Mouse (Mus musculus) forebrain, embryonic 16.5 days (tissue): Measurements from ENCODE around the gene Bsg. TPM values are rescaled to one million over a fixed set of nuclear protein-coding genes. Genes with fewer than 3 reads are reported as not detected.

ENCODE experiments used
- ATAC-seq: fragments of 200-750 bp; cut with Nextera tagmentation; 2 replicates; pipeline ENCODE4 v1.8.0; 2017; ENCODE audit warnings: mild to moderate bottlenecking, moderate library complexity
- H3K27ac ChIP-seq: fragments of 300-500 bp; sonication (generic); 2 replicates; pipeline ENCODE4 v1.5.1; 2014; ENCODE audit warnings: low read length, control low read depth
- H3K27me3 ChIP-seq: fragments of 300-500 bp; sonication (generic); replicated peaks from 2 replicates; pipeline ENCODE4 v1.6.1; 2014; ENCODE audit warnings: low read length; ENCODE audit not compliant: control insufficient read depth, insufficient read depth
- H3K36me3 ChIP-seq: fragments of 300-500 bp; sonication (generic); 2 replicates; pipeline ENCODE4 v1.6.1; 2014; ENCODE audit not compliant: control insufficient read depth, insufficient read depth
- H3K4me1 ChIP-seq: fragments of 300-500 bp; sonication (generic); replicated peaks from 2 replicates; pipeline ENCODE4 v1.6.1; 2014; ENCODE audit warnings: low read length; ENCODE audit not compliant: control insufficient read depth, insufficient read depth
- H3K4me2 ChIP-seq: fragments of 300-500 bp; sonication (generic); 2 replicates; pipeline ENCODE4 v1.6.1; 2014; ENCODE audit warnings: mild to moderate bottlenecking, low read length, control low read depth
- H3K4me3 ChIP-seq: fragments of 300-500 bp; sonication (generic); replicated peaks from 2 replicates; pipeline ENCODE4 v1.5.1; 2014; ENCODE audit warnings: mild to moderate bottlenecking, low read length, control low read depth
- H3K9ac ChIP-seq: fragments of 300-500 bp; sonication (generic); replicated peaks from 2 replicates; pipeline ENCODE4 v1.6.1; 2014; ENCODE audit warnings: low read depth, low read length, control low read depth
- H3K9me3 ChIP-seq: fragments of 300-500 bp; sonication (generic); 2 replicates; pipeline ENCODE4 v1.6.1; 2016; ENCODE audit warnings: low read length; ENCODE audit not compliant: control insufficient read depth
- WGBS: fragments of 180-500 bp; shearing (Covaris S2); extraction: QIAGEN DNeasy Blood & Tissue Kit; methylation state at CpG from one replicate; pipeline ENCODE4 v1.1.7; 2014; 5-methylcytosine and 5-hydroxymethylcytosine counted together
- polyA plus RNA-seq: library from polyadenylated mRNA; unstranded; fragments of >200 nt; fragmentation: Nextera tagmentation; extraction: Ambion mirVana; gene quantifications from 2 replicates; pipeline ENCODE4 v1.2.1, GENCODE M21; 2015

Gene Bsg
- polyA plus RNA-seq: 726 and 729 TPM in 2 replicates

DNA sequence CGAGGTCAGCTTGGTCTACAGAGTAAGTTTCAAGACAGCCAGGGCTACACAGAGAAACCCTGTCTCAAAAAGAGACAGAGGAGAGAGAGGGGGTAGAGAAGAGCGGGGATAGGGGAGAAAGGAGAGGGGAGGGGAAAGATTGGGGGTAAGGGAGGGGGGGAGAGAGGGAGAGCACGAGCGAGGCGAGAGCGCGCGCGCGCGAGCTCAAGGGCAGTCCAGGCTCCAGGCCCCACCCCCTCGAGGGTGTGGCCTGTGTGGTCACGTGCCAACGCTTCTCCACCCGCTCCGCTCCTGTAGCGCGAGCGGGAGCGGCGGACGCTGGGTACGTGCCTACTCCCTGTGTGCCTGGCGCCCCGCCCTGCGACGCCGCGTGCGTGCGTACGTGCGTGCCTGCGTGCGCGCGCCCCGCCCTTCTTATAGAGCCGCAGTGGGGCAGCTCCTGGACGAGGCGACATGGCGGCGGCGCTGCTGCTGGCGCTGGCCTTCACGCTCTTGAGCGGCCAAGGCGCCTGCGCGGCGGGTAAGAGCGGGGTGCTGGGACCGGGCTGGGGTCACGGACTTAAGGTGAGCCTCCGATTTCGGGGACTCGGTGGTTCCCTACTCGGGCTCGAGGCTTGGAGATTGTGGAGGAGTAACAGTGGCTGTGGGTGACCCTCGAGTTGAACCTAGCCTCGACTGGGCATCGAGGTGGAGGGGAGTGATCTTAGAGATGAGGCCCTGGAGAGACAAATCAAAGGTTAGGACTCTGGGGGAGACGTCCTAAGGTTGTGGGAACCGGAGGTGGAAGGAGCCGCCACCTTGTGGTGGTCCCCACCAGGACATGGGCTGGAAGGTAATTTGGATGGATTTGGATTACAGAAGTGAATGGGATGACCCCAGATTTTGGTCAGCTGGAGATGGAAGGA, at the start of gene Bsg:
Gene Bsg, plus strand, starts transcription at position 427 of the 905 bp plus-strand sequence.
- Histone ChIP-seq H3K4me1 (peaks cover 29% of the 10 kb centered on the region), H3K27ac (peak within 1 kb of the TSS; percentile 58), H3K9ac (peak within 1 kb of the TSS; percentile 76), H3K9me3 (no peaks in the 10 kb centered on the region), H3K4me2 (peak within 1 kb of the TSS; percentile 67), H3K36me3 (no peaks in the 10 kb centered on the region), H3K4me3 (peak within 1 kb of the TSS; percentile 59), H3K27me3 (no peaks in the 10 kb centered on the region)
- under 1% methylated on average over 54 of the region's 65 CpGs for WGBS
- ATAC-seq: peak; percentile 95

DNA sequence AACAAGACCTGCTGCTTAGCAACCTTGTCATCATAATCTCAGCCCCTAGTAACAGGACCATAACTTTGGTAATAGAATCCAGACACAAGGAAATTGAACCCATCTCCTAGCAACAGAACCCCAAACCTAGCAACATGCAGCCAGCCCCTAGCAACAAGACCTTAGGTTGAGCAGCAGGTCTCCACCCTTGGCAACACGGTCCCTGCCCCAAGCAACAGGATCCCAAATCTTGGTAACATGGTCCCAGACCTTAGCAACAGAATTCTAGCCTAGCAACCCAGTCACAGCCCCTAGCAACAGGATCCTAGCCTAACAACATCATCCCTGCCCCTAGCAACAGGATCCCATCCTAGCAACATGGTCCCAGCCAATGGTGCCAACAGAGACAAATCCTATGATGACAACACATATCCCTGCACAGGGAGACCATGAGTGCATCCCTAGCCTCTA, 49.3 kb upstream of the Bsg start:
- Histone ChIP-seq H3K4me1 (peaks cover 6% of the 10 kb centered on the region; the same call in 1 of the 2 replicates), H3K27me3 (no peaks in the 10 kb centered on the region; the same call in 1 of the 2 replicates), H3K4me2 (no peak overlapping the region), H3K27ac (peak overlapping the region; percentile 66), H3K9ac (no peak overlapping the region), H3K36me3 (no peaks in the 10 kb centered on the region), H3K9me3 (no peaks in the 10 kb centered on the region), H3K4me3 (no peak overlapping the region)
- 18% methylated on average over 1 of the region's 1 CpGs for WGBS
- peak; percentile 88 for ATAC-seq

DNA sequence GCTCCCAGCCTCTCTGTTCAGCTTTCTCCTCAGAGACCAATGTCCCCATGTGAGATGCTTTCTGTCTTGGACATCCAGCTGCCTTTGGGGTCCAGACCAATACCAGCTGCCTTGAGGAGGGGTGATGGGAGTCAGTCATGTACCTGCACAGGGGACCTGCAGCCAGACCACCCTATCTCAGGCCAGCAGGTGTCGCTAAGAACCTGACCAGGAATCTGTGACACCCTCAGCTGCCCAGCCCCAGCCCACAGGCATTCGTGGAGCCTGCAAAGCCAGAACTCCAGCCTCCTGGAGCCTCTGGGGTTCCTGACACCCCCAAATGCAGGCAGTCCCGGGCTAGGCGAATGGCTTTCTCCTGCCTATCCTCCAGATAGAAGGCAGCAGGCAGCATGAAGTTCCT, 45.5 kb upstream of the Bsg start:
- H3K9ac ChIP-seq: no peak overlapping the region
- peaks cover 6% of the 10 kb centered on the region; the same call in 1 of the 2 replicates for H3K4me1 ChIP-seq
- no peaks in the 10 kb centered on the region for H3K27me3 ChIP-seq
- H3K36me3 ChIP-seq: no peaks in the 10 kb centered on the region
- H3K4me3 ChIP-seq: no peak overlapping the region
- no peak for ATAC-seq
- 10% methylated on average over 4 of the region's 4 CpGs for WGBS
- no peak overlapping the region for H3K4me2 ChIP-seq
- no peaks in the 10 kb centered on the region for H3K9me3 ChIP-seq
- H3K27ac ChIP-seq: no peak overlapping the region

DNA sequence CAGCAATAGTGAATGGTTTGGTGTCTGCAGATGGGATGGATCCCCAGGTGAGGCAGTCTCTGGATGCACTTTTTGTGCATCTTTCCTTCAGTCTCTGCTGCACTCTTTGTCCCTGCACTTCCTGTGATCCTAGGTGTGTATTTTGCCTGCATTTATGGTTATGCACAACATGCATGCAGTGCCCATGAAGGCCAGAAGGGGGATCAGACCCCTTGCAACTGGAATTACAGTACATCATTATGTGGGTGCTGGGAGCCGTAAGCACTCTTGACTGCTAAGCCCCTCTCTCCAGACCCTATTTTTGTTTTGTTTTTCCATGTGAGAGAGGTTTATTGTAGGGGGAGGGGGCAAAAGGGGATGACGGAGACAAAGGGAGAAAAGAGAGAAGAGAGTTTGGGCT, 44.0 kb upstream of the Bsg start:
- Histone ChIP-seq H3K27me3 (no peaks in the 10 kb centered on the region), H3K36me3 (no peaks in the 10 kb centered on the region), H3K9ac (no peak overlapping the region), H3K4me2 (no peak overlapping the region), H3K9me3 (no peaks in the 10 kb centered on the region), H3K4me3 (no peak overlapping the region), H3K27ac (no peak overlapping the region), H3K4me1 (peaks cover 2% of the 10 kb centered on the region; the same call in 1 of the 2 replicates)
- WGBS: 80% methylated on average over 2 of the region's 2 CpGs
- ATAC-seq: no peak

DNA sequence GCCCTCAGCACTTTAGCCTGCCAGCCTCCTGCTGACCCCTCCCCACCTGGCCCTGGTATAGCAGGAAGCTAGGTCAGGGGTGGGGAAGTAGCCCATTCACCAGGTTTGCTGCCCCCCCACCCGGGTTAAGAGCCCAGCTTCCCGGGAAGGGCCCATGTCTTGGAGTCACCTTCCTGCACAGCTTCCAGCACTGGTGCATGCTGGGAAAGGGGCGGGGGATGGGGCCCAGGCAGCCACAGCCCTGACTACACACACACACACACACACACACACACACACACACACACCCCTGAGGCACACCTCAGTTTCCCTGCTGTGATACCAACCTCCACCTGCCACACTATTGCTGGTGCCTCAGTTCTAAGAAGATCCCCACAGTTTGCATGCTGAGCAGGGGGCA, 42.4 kb upstream of the Bsg start:
- no peak overlapping the region for H3K4me3 ChIP-seq
- no peaks in the 10 kb centered on the region for H3K9me3 ChIP-seq
- H3K36me3 ChIP-seq: no peaks in the 10 kb centered on the region
- no peak overlapping the region for H3K27ac ChIP-seq
- WGBS: 42% methylated on average over 3 of the region's 3 CpGs
- ATAC-seq: no peak
- no peaks in the 10 kb centered on the region for H3K4me1 ChIP-seq
- H3K4me2 ChIP-seq: no peak overlapping the region
- H3K27me3 ChIP-seq: no peaks in the 10 kb centered on the region
- no peak overlapping the region for H3K9ac ChIP-seq

DNA sequence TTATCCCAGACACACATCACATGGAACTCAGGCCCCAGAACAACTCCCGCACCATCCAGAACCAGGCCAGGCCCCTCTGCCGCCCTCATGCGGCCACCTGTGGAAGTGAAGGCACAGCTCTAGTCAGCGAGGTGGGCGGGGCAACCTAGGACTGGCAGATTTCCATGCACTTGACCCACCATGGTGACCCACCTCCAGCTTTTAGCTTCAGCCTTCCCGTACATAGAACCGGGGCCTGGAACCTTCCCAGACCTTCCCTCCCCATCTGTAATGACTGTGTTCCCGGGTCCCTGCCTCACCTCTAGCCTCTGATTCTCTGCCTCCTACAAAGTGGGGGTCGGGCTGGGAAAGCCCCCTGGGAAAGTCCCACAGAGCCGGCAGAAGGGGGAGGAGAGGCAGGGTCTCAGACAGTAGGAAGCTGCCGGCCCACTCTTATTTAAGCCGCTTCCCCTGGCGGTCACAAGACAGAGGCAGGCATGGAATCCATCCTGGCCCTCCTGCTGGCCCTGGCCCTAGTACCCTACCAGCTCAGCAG, 40.1 kb upstream of the Bsg start, which contains the start of gene Madcam1:
Gene Madcam1, plus strand, starts transcription at position 429 of the 535 bp plus-strand sequence.
- WGBS: 12% methylated on average over 13 of the region's 13 CpGs
- H3K27ac ChIP-seq: no peak within 1 kb of the TSS
- H3K9ac ChIP-seq: no peak within 1 kb of the TSS
- no peaks in the 10 kb centered on the region for H3K9me3 ChIP-seq
- H3K4me3 ChIP-seq: no peak within 1 kb of the TSS
- ATAC-seq: no peak
- H3K27me3 ChIP-seq: no peaks in the 10 kb centered on the region
- H3K4me2 ChIP-seq: no peak within 1 kb of the TSS
- H3K4me1 ChIP-seq: peaks cover 7% of the 10 kb centered on the region
- no peaks in the 10 kb centered on the region for H3K36me3 ChIP-seq

DNA sequence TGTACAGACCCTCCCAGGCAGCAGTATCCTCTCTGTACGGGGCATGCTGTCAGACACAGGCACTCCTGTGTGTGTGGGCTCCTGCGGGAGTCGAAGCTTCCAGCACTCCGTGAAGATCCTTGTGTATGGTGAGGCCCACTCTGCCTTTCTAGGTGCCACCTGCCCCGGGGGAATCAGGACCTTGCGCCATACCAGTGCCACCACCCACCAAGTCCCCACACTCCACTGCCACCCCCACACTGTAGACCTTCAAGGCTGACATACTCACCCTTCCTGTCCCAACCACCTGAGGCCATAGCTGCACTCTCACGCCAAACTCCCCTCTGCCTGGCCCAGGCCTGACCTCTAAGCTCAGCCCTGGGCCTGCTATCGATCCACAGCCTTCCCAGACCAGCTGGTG, 39.2 kb upstream of the Bsg start:
- WGBS: 85% methylated on average over 8 of the region's 8 CpGs
- H3K9ac ChIP-seq: no peak overlapping the region
- H3K27me3 ChIP-seq: no peaks in the 10 kb centered on the region
- no peak overlapping the region for H3K4me3 ChIP-seq
- H3K4me2 ChIP-seq: no peak overlapping the region
- no peaks in the 10 kb centered on the region for H3K36me3 ChIP-seq
- ATAC-seq: no peak
- H3K9me3 ChIP-seq: no peaks in the 10 kb centered on the region
- H3K27ac ChIP-seq: no peak overlapping the region
- peaks cover 8% of the 10 kb centered on the region for H3K4me1 ChIP-seq

DNA sequence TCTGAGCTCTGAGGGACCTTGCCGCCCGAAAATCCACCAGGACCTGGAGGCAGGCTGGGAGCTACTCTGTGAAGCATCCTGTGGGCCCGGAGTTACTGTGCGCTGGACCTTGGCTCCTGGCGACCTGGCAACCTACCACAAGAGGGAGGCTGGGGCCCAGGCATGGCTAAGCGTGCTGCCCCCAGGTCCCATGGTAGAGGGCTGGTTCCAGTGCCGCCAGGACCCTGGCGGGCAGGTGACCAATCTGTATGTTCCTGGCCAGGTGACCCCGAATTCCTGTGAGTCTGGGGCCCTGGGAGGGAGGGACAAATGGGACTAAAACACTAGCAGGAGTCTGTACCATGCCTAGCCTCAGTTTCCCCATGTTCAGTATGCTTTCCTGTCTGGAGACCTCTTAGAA, 37.8 kb upstream of the Bsg start:
- no peak overlapping the region for H3K9ac ChIP-seq
- no peak overlapping the region for H3K4me2 ChIP-seq
- H3K9me3 ChIP-seq: no peaks in the 10 kb centered on the region
- 72% methylated on average over 9 of the region's 9 CpGs for WGBS
- H3K4me1 ChIP-seq: peaks cover 19% of the 10 kb centered on the region
- ATAC-seq: no peak
- no peaks in the 10 kb centered on the region for H3K27me3 ChIP-seq
- H3K4me3 ChIP-seq: no peak overlapping the region
- H3K27ac ChIP-seq: no peak overlapping the region
- H3K36me3 ChIP-seq: no peaks in the 10 kb centered on the region

DNA sequence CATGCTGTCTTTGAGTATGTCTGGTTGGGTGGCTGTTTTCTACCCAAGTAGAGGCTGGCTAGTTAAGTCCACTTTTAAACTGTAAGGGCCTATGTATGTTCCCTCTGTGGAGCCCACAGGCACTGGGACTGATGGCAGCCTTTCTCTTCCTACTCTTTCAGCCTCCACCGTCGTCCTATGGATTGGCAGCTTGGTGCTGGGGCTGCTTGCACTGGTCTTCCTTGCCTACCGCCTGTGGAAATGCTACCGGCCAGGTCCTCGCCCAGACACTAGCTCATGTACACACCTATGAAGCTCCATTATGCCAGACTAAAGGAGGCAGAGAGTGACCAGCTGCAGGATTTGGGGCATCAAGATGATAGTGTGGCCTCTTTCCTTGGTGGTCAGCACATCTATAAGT, 36.2 kb upstream of the Bsg start:
- no peak for ATAC-seq
- peaks cover 19% of the 10 kb centered on the region for H3K4me1 ChIP-seq
- H3K9ac ChIP-seq: peak overlapping the region; percentile 89
- H3K27me3 ChIP-seq: no peaks in the 10 kb centered on the region
- H3K4me2 ChIP-seq: peak overlapping the region; percentile 85
- no peaks in the 10 kb centered on the region for H3K9me3 ChIP-seq
- H3K27ac ChIP-seq: peak overlapping the region; percentile 96
- peak overlapping the region; percentile 85 for H3K4me3 ChIP-seq
- no peaks in the 10 kb centered on the region for H3K36me3 ChIP-seq
- WGBS: 78% methylated on average over 5 of the region's 5 CpGs
